Mouse (Mus musculus) gastrocnemius, adult 18-20 months (tissue): ENCODE measurements around the gene Dnttip1. TPM values are rescaled to one million over a fixed set of nuclear protein-coding genes. Genes with fewer than 3 reads are reported as not detected.
"Not testable (repeated sequence)": the region's sequence is repeated elsewhere in the genome, so short reads cannot be mapped to it uniquely, and the experiment has no call there.

Experiments used
- DNase-seq: peaks from one replicate; pipeline ENCODE4 v3.0.0; 2021; ENCODE audit warnings: low spot score
- long read RNA-seq, 2 experiments: library from polyadenylated mRNA; stranded (forward); transcript quantifications; one replicate each; pipeline ENCODE4 v2.0.0; 2021
- total RNA-seq, 2 experiments: library from RNA; stranded (reverse); gene quantifications; 2 replicates each; pipeline ENCODE4 v1.2.3; 2021

Gene Dnttip1
- 10 to 100 TPM; 15.7 to 20.7 TPM for total RNA-seq
- long read RNA-seq, experiment 1, transcript Dnttip1-201 (13 exons, 1,664 nt) = major isoform, 41 of 50 reads
- long read RNA-seq, experiment 1, partial matches to known transcripts = 0 of 50 reads
- long read RNA-seq, experiment 1, other reads (novel, unspliced or antisense) = 9 of 50 reads
- long read RNA-seq, experiment 2, transcript Dnttip1-201 (13 exons, 1,664 nt) = major isoform, 45 of 51 reads
- long read RNA-seq, experiment 2, partial matches to known transcripts = 3 of 51 reads
- long read RNA-seq, experiment 2, other reads (novel, unspliced or antisense) = 3 of 51 reads

- peak; percentile 91 for DNase-seq
Observed at GRCm38 (mm10) chr2:164745843-164746479, at the start of gene Dnttip1, which contains the start of gene Wfdc3. TSS of gene Dnttip1 (plus strand) at chr2:164745983. TSS of gene Wfdc3 (minus strand) at chr2:164745931.

GRCm38 (mm10) chr2:164698201-164698600, 47.6 kb upstream of the Dnttip1 start, which contains the start of gene Spint4:
TSS of gene Spint4 (plus strand) at chr2:164698501.
- no peak for DNase-seq

- no peak for DNase-seq
Observed at GRCm38 (mm10) chr2:164700959-164701358, 44.8 kb upstream of the Dnttip1 start.

GRCm38 (mm10) chr2:164701761-164702160, 44.0 kb upstream of the Dnttip1 start:
- no peak for DNase-seq

GRCm38 (mm10) chr2:164704235-164704634, 41.5 kb upstream of the Dnttip1 start:
- no peak for DNase-seq

- DNase-seq = no peak
Observed at GRCm38 (mm10) chr2:164705328-164705727, 40.5 kb upstream of the Dnttip1 start.

- DNase-seq = no peak
Observed at GRCm38 (mm10) chr2:164705991-164706390, 39.8 kb upstream of the Dnttip1 start.

- no peak for DNase-seq
Observed at GRCm38 (mm10) chr2:164715005-164715404, 30.8 kb upstream of the Dnttip1 start, which contains the start of gene Spint5. TSS of gene Spint5 (plus strand) at chr2:164715305.

GRCm38 (mm10) chr2:164716194-164716786, 29.5 kb upstream of the Dnttip1 start:
- not testable (repeated sequence) for DNase-seq

GRCm38 (mm10) chr2:164723276-164723675, 22.5 kb upstream of the Dnttip1 start:
- no peak for DNase-seq

GRCm38 (mm10) chr2:164725895-164726619, 19.7 kb upstream of the Dnttip1 start:
- peak; percentile 46 for DNase-seq

- no peak for DNase-seq
Observed at GRCm38 (mm10) chr2:164731719-164732118, 14.1 kb upstream of the Dnttip1 start.

- DNase-seq = no peak
Observed at GRCm38 (mm10) chr2:164733259-164733658, 12.5 kb upstream of the Dnttip1 start.

- no peak for DNase-seq
Observed at GRCm38 (mm10) chr2:164734839-164735238, 10.9 kb upstream of the Dnttip1 start.

GRCm38 (mm10) chr2:164735446-164735845, 10.3 kb upstream of the Dnttip1 start:
- DNase-seq = no peak

GRCm38 (mm10) chr2:164737377-164738090, 8.2 kb upstream of the Dnttip1 start:
- DNase-seq = no peak

GRCm38 (mm10) chr2:164739876-164740275, 5.9 kb upstream of the Dnttip1 start:
- DNase-seq = no peak

- no peak for DNase-seq
Observed at GRCm38 (mm10) chr2:164744987-164745386, 796 bp upstream of the Dnttip1 start.

GRCm38 (mm10) chr2:164746693-164747092, 910 bp downstream of the Dnttip1 start:
- no peak for DNase-seq

GRCm38 (mm10) chr2:164748191-164748590, 2.4 kb downstream of the Dnttip1 start:
- no peak for DNase-seq

- no peak for DNase-seq
Observed at GRCm38 (mm10) chr2:164748991-164749390, 3.2 kb downstream of the Dnttip1 start.
